Mouse (Mus musculus): ENCODE data around the gene C5ar2. TPM values are rescaled to one million over a fixed set of nuclear protein-coding genes. Genes with fewer than 3 reads are reported as not detected.

C5ar2 gene
- polyA plus RNA-seq, 1 experiment from 2014 or later, result 1.1 TPM

DNA sequence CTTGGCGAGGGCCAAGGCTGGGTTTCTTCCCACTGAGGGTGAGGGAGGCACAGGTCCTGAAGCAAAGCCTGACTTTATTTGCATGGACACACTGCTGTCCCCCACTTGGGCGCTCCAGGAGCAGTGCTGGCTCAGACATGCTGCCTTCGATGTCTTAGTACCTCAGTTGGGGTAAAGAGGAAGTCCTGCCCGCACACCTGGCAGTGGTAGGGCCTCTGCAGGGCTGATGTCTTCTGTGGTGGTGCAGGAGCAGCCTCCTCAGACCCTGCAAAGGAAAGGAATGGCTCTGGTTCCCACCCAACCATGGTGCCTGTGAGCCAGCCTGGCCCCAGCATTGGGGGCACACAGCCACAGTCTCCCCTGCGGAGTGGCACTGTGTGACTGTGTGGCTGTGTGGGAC is 46.8 kb downstream of the C5ar2 start:
- Histone ChIP-seq H3K9ac (no peak overlapping the region), H3K4me2 (no peak overlapping the region), H3K4me1 (replicated peaks) (no peaks in the 10 kb centered on the region), H3K4me3 (no peak overlapping the region), H3K36me3 (peaks cover 59% of the 10 kb centered on the region), H3K9me3 (replicated peaks) (no peaks in the 10 kb centered on the region), H3K27me3 (replicated peaks) (no peaks in the 10 kb centered on the region), H3K27ac (ENCODE audit: poor library complexity, severe bottlenecking) (no peak overlapping the region)
- ATAC-seq (ENCODE audit: insufficient number of reproducible peaks, low FRiP score), result no peak
- 79% methylated on average over 5 of the region's 5 CpGs for WGBS

GRCm38 (mm10) chr7:16196616-16197015 is 47.3 kb downstream of the C5ar2 start:
- H3K4me1 ChIP-seq (replicated peaks), result no peaks in the 10 kb centered on the region
- no peak for ATAC-seq (ENCODE audit: insufficient number of reproducible peaks, low FRiP score)
- H3K27ac ChIP-seq (ENCODE audit: poor library complexity, severe bottlenecking), result no peak overlapping the region
- H3K36me3 ChIP-seq, result peaks cover 54% of the 10 kb centered on the region
- no peak overlapping the region for H3K9ac ChIP-seq
- H3K27me3 ChIP-seq (replicated peaks), result peaks cover 3% of the 10 kb centered on the region; the same call in 1 of the 2 replicates
- H3K9me3 ChIP-seq (replicated peaks), result no peaks in the 10 kb centered on the region
- WGBS, result 63% methylated on average over 6 of the region's 6 CpGs
- H3K4me3 ChIP-seq, result no peak overlapping the region
- no peak overlapping the region for H3K4me2 ChIP-seq

DNA sequence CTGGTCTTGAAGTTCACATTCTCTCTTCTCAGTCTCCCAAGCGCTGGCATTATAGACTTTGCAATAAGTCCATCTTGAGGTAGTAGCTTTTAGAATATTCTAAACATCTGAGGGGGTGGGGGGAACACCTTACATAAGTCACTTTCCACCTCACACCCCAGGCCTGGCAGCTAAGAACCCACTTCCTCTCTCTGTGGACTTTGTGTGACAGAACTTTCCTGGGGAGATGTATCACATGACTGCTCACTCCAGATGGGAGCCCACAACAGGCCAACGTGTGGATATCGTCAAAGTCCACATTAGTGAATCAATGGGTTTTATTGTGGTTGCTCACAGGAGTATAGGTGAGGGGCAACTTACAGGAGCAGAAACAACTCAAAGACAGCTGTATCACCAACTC is 50.3 kb downstream of the C5ar2 start:
- no peak for ATAC-seq (ENCODE audit: insufficient number of reproducible peaks, low FRiP score)
- 54% methylated on average over 3 of the region's 3 CpGs for WGBS
- Histone ChIP-seq H3K27ac (ENCODE audit: poor library complexity, severe bottlenecking) (no peak overlapping the region), H3K4me2 (no peak overlapping the region), H3K4me3 (no peak overlapping the region), H3K4me1 (replicated peaks) (peaks cover 5% of the 10 kb centered on the region; the same call in 1 of the 2 replicates), H3K27me3 (replicated peaks) (peaks cover 15% of the 10 kb centered on the region), H3K36me3 (peaks cover 24% of the 10 kb centered on the region), H3K9me3 (replicated peaks) (no peaks in the 10 kb centered on the region), H3K9ac (no peak overlapping the region)

- Histone ChIP-seq H3K27me3 (replicated peaks) (peaks cover 23% of the 10 kb centered on the region), H3K27ac (ENCODE audit: poor library complexity, severe bottlenecking) (no peak overlapping the region), H3K9me3 (replicated peaks) (no peaks in the 10 kb centered on the region), H3K4me1 (replicated peaks) (peaks cover 5% of the 10 kb centered on the region; the same call in 1 of the 2 replicates), H3K9ac (no peak overlapping the region), H3K4me3 (no peak overlapping the region), H3K36me3 (peaks cover 11% of the 10 kb centered on the region), H3K4me2 (no peak overlapping the region)
- 20% methylated on average over 5 of the region's 5 CpGs for WGBS
- no peak for ATAC-seq (ENCODE audit: insufficient number of reproducible peaks, low FRiP score)
Measured at GRCm38 (mm10) chr7:16192315-16192714, 51.6 kb downstream of the C5ar2 start.

DNA sequence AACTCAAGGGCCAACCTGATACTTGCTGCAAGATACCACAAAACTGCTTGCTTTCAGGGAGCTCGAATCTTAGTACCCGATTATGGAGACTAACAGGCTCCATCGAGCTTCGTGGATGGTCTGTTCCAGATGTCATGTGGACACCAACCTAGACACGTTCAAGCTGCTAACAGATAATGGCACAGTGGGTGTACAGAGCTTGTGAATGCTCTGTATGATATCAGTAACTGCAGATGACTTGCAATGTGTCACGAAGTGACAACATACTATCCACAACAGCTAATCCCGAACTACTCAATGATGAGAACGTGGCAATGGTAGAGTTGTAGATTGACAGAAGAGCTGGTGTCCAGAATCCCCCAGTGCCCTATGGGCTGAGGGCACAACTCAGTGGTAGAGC is 56.5 kb downstream of the C5ar2 start:
- no peak overlapping the region for H3K4me2 ChIP-seq
- ATAC-seq (ENCODE audit: insufficient number of reproducible peaks, low FRiP score), result no peak
- peaks cover 23% of the 10 kb centered on the region for H3K27me3 ChIP-seq (replicated peaks)
- no peak overlapping the region for H3K9ac ChIP-seq
- no peak overlapping the region for H3K4me3 ChIP-seq
- 68% methylated on average over 8 of the region's 8 CpGs for WGBS
- H3K27ac ChIP-seq (ENCODE audit: poor library complexity, severe bottlenecking), result no peak overlapping the region
- peaks cover 11% of the 10 kb centered on the region for H3K36me3 ChIP-seq
- H3K4me1 ChIP-seq (replicated peaks), result peaks cover 5% of the 10 kb centered on the region; the same call in 1 of the 2 replicates
- H3K9me3 ChIP-seq (replicated peaks), result no peaks in the 10 kb centered on the region

Other genes with a start within 250 kb of the C5ar2 start
- gene Bicra, start 196.2 kb downstream of the C5ar2 start, polyA plus RNA-seq (2016; fragmentation: Nextera tagmentation; extraction: Ambion mirVana), result 5.9 and 6.4 TPM in 2 replicates
- gene Zfp541, start 182.3 kb downstream of the C5ar2 start, polyA plus RNA-seq (2016; fragmentation: Nextera tagmentation; extraction: Ambion mirVana), result 0.05 TPM in 1 of 2 replicates, not detected in the other
- gene Napa, start 145.7 kb downstream of the C5ar2 start, polyA plus RNA-seq (2016; fragmentation: Nextera tagmentation; extraction: Ambion mirVana), result 144 and 159 TPM in 2 replicates
- 29.4 and 31.0 TPM in 2 replicates for gene Kptn, start 124.3 kb downstream of the C5ar2 start, polyA plus RNA-seq (2016; fragmentation: Nextera tagmentation; extraction: Ambion mirVana)
- gene Slc8a2, start 114.3 kb downstream of the C5ar2 start, polyA plus RNA-seq (2016; fragmentation: Nextera tagmentation; extraction: Ambion mirVana), result 0.28 and 0.30 TPM in 2 replicates
- 18.2 and 21.5 TPM in 2 replicates for gene Meis3, start 69.1 kb downstream of the C5ar2 start, polyA plus RNA-seq (2016; fragmentation: Nextera tagmentation; extraction: Ambion mirVana)
- 11.9 and 13.0 TPM in 2 replicates for gene Dhx34, start 22.1 kb downstream of the C5ar2 start, polyA plus RNA-seq (2016; fragmentation: Nextera tagmentation; extraction: Ambion mirVana)
- gene C5ar1, start 15.4 kb upstream of the C5ar2 start, polyA plus RNA-seq (2016; fragmentation: Nextera tagmentation; extraction: Ambion mirVana), result 1.1 and 1.8 TPM in 2 replicates
- 11.0 and 12.1 TPM in 2 replicates for gene Inafm1, start 29.5 kb upstream of the C5ar2 start, polyA plus RNA-seq (2016; fragmentation: Nextera tagmentation; extraction: Ambion mirVana)
- 24.3 and 31.2 TPM in 2 replicates for gene Ccdc9, start 42.6 kb upstream of the C5ar2 start, polyA plus RNA-seq (2016; fragmentation: Nextera tagmentation; extraction: Ambion mirVana)
- gene Bbc3, start 64.2 kb upstream of the C5ar2 start, polyA plus RNA-seq (2016; fragmentation: Nextera tagmentation; extraction: Ambion mirVana), result 9.8 and 10.4 TPM in 2 replicates
- gene Sae1, start 143.7 kb upstream of the C5ar2 start, polyA plus RNA-seq (2016; fragmentation: Nextera tagmentation; extraction: Ambion mirVana), result 232 and 254 TPM in 2 replicates
- gene Zc3h4, start 156.8 kb upstream of the C5ar2 start, polyA plus RNA-seq (2016; fragmentation: Nextera tagmentation; extraction: Ambion mirVana), result 14.3 and 14.9 TPM in 2 replicates
- 79.0 and 83.6 TPM in 2 replicates for gene Tmem160, start 208.6 kb upstream of the C5ar2 start, polyA plus RNA-seq (2016; fragmentation: Nextera tagmentation; extraction: Ambion mirVana)
- 0.22 and 0.31 TPM in 2 replicates for gene Npas1, start 233.6 kb upstream of the C5ar2 start, polyA plus RNA-seq (2016; fragmentation: Nextera tagmentation; extraction: Ambion mirVana)